In genomic region chr8:91488086-91488783, GRCm38 (mm10) we compare ENCODE assay signal across 8 mouse cellular contexts.
DNase-seq lines count a peak whose midpoint lies in the region; ATAC-seq and TF ChIP-seq lines count a peak whose summit lies in the region.
"Had no signal": no experiment of that assay in that cellular context is flagged by ENCODE, and none has a peak within 500 bp of the region (broad histone marks: within the 10 kb centered on the region; RNA-seq: fewer than 3 reads in every experiment).

No protein-coding gene starts in this region.

- peaks cover 3 to 35% of the 10 kb centered on the region in 2 experiments for H3K36me3 ChIP-seq in CH12.LX (replicated peaks in 1 of 2; ENCODE audit: control insufficient read depth in 1 of 2, insufficient read depth in 1 of 2, low read length in 1 of 2)

- DNase-seq in CH12.LX (ENCODE audit: extremely low read depth) (peak; percentile 60), Patski (ENCODE audit: low read depth, low spot score) (no peak)
- DNase-seq in cerebellum, postnatal 10 days, result peak; percentile 89 to 90
- peak; percentile 55 for DNase-seq in gastrocnemius, postnatal 10 days
- DNase-seq in kidney, postnatal 4 days, result peak; percentile 77 to 84
- DNase-seq in lung, adult 2 months, result peak; percentile 58
- peak; percentile 60 to 72 for DNase-seq in right cerebral cortex, postnatal 10 days (ENCODE audit: low spot score in 2 of 2)

- H3K4me1 ChIP-seq in CH12.LX (ENCODE audit: control insufficient read depth in 1 of 2, insufficient read depth in 2 of 2), result peaks cover 0 to 9% of the 10 kb centered on the region in 2 experiments; a peak in 2 of 4 replicates
- peaks cover 3% of the 10 kb centered on the region; the same call in 1 of the 2 replicates for H3K4me1 ChIP-seq in lung, adult 2 months (ENCODE audit: control insufficient read depth, insufficient read depth, low read length)

- H3K9ac ChIP-seq in CH12.LX (ENCODE audit: insufficient read depth, low read depth), result no peak overlapping the region
- H3K9ac ChIP-seq: limb, embryonic 13.5 days had no signal

- POLR2A ChIA-PET in Patski (lab: Charles Lee), result interaction anchor here (0.7 kb wide), 1 partner anchor 687 kb away, joined by 4 read pairs; no protein-coding TSS in a partner anchor

- H3K9me3 ChIP-seq in CH12.LX (replicated peaks; ENCODE audit: low read length), result no peaks in the 10 kb centered on the region
- H3K9me3 ChIP-seq: limb, embryonic 13.5 days had no signal

- no peaks in the 10 kb centered on the region for H3K79me2 ChIP-seq in CH12.LX (replicated peaks; ENCODE audit: control insufficient read depth, extremely low read depth, insufficient read depth, poor library complexity, severe bottlenecking)

- peak; percentile 50 to 71; a peak in 3 of 4 replicates for TF ChIP-seq CTCF in CH12.LX (conservative IDR thresholded peaks at IDR 0.05 in 1 of 2, IDR thresholded peaks at IDR 0.05 in 1 of 2; ENCODE audit: low read depth in 2 of 2, low read length in 2 of 2)
- peak; percentile 92 for TF ChIP-seq CTCF in Patski (IDR thresholded peaks at IDR 0.05)
- TF ChIP-seq CTCF in lung, adult 2 months (IDR thresholded peaks at IDR 0.05; ENCODE audit: insufficient read depth, low read length), result peak; percentile 69

- dilution Hi-C loops in CH12.LX (cut with MboI; ENCODE audit: extremely low pct_ligation_motif_present, extremely low pct_unique_long_range_greater_than_20kb, low sequenced_read_pairs), result no loop called here

- H3K27me3 ChIP-seq in CH12.LX (replicated peaks) (no peaks in the 10 kb centered on the region), Patski (no peaks in the 10 kb centered on the region)

- in situ Hi-C loops in CH12.LX (cut with MboI; ENCODE audit: low pct_ligation_motif_present, low pct_unique_long_range_greater_than_20kb, low sequenced_read_pairs) (no loop called here), Patski (cut with MboI; ENCODE audit: low pct_unique_long_range_greater_than_20kb) (loop anchor here (5.0 kb wide), 2 partner anchors 106 to 304 kb away; no protein-coding TSS in a partner anchor)

- H3K4me2 ChIP-seq in CH12.LX (ENCODE audit: insufficient read depth, low read depth, poor library complexity, severe bottlenecking), result no peak overlapping the region
- H3K4me2 ChIP-seq: limb, embryonic 13.5 days had no signal

- no peak overlapping the region for H3K4me3 ChIP-seq in CH12.LX (replicated peaks in 1 of 3; ENCODE audit: low read depth in 2 of 3, low read length in 2 of 3, poor library complexity in 1 of 3)
- no peak overlapping the region for H3K4me3 ChIP-seq in lung, adult 2 months (replicated peaks; ENCODE audit: extremely low read depth, low read depth, low read length)
- H3K4me3 ChIP-seq: limb, embryonic 13.5 days had no signal

- TF ChIP-seq RAD21 in CH12.LX (IDR thresholded peaks at IDR 0.05; ENCODE audit: low read depth, low read length), result peak; percentile 67

- TF ChIP-seq POLR2A in CH12.LX (IDR thresholded peaks at IDR 0.05; ENCODE audit: low read depth, low read length), result no peak
- TF ChIP-seq POLR2A in lung, adult 2 months (IDR thresholded peaks at IDR 0.05; ENCODE audit: borderline replicate concordance, extremely low read depth, low read depth, low read length), result no peak

- 61% methylated on average over 13 of the region's 13 CpGs for WGBS in lung, adult 2 months

- CTCF ChIA-PET in Patski (lab: Charles Lee), result interaction anchor here (0.7 to 2.8 kb wide), 10 partner anchors 15 to 449 kb away, joined by 3 to 20 read pairs (median 5); no protein-coding TSS in a partner anchor

- TF ChIP-seq EP300 in CH12.LX (IDR thresholded peaks at IDR 0.05; ENCODE audit: low read length), result no peak

- peak; percentile 80 for ATAC-seq in Patski

- H3K27ac ChIP-seq in CH12.LX (ENCODE audit: insufficient read depth, low read depth), result no peak overlapping the region
- H3K27ac ChIP-seq: limb, embryonic 13.5 days had no signal

TF ChIP-seq in CH12.LX, 34 proteins besides CTCF, POLR2A, EP300 and RAD21:
- no peak for TF ChIP-seq HCFC1 (IDR thresholded peaks at IDR 0.05; ENCODE audit: low read depth, low read length)
- peak; percentile 52 for TF ChIP-seq SMC3 (IDR thresholded peaks at IDR 0.05; ENCODE audit: low read depth, low read length)
- no peak for TF ChIP-seq ZNF384 (IDR thresholded peaks at IDR 0.05; ENCODE audit: low read depth, low read length)
